Comparison of ENCODE assay signal across 8 mouse cellular contexts in genomic region chr10:95265576-95265975, GRCm38 (mm10). TPM values are rescaled to one million over a fixed set of nuclear protein-coding genes. Genes with fewer than 3 reads are reported as not detected.
DNase-seq lines count a peak whose midpoint lies in the region; ATAC-seq and TF ChIP-seq lines count a peak whose summit lies in the region.
"Had no signal": no experiment of that assay in that cellular context is flagged by ENCODE, and none has a peak within 500 bp of the region (broad histone marks: within the 10 kb centered on the region; RNA-seq: fewer than 3 reads in every experiment).

No protein-coding gene starts in this region.

- H3K27me3 ChIP-seq in MEL (ENCODE audit: control insufficient read depth in 1 of 2, insufficient read depth in 2 of 2, low read length in 2 of 2), result no peaks in the 10 kb centered on the region
- peaks cover 21% of the 10 kb centered on the region; the same call in 1 of the 2 replicates for H3K27me3 ChIP-seq in embryonic facial prominence, embryonic 13.5 days
- peaks cover 21% of the 10 kb centered on the region for H3K27me3 ChIP-seq in liver, embryonic 16.5 days (ENCODE audit: control insufficient read depth, insufficient read depth, low read depth, low read length)

- TF ChIP-seq RAD21 in MEL (IDR thresholded peaks at IDR 0.05; ENCODE audit: low read depth, low read length), result no peak

- H3K9me3 ChIP-seq in MEL (replicated peaks; ENCODE audit: insufficient read depth, low read length), result no peaks in the 10 kb centered on the region
- H3K9me3 ChIP-seq in embryonic facial prominence, embryonic 13.5 days, result no peaks in the 10 kb centered on the region
- no peaks in the 10 kb centered on the region for H3K9me3 ChIP-seq in liver, embryonic 16.5 days (replicated peaks; ENCODE audit: control insufficient read depth, low read length)

- TF ChIP-seq POLR2A in MEL (IDR thresholded peaks at IDR 0.05; ENCODE audit: control insufficient read depth in 1 of 2, insufficient read depth in 1 of 2, low read depth in 1 of 2, low read length in 2 of 2, poor library complexity in 1 of 2), result no peak

- no peak overlapping the region for H3K9ac ChIP-seq in MEL (ENCODE audit: control insufficient read depth, low read depth, low read length, poor library complexity, severe bottlenecking)
- H3K9ac ChIP-seq in embryonic facial prominence, embryonic 13.5 days, result 0 out of 2 replicates have a peak overlapping the region, but pooled peaks have one; percentile 76
- no peak overlapping the region for H3K9ac ChIP-seq in liver, embryonic 16.5 days (ENCODE audit: low read depth, low read length)

- no peak for TF ChIP-seq CTCF in layer of hippocampus, adult 2 months (conservative IDR thresholded peaks at IDR 0.05)
- TF ChIP-seq CTCF in MEL (IDR thresholded peaks at IDR 0.05 in 2 of 3, conservative IDR thresholded peaks at IDR 0.05 in 1 of 3; ENCODE audit: control insufficient read depth in 1 of 3, insufficient read depth in 1 of 3, low read depth in 2 of 3, low read length in 3 of 3, poor library complexity in 1 of 3, severe bottlenecking in 1 of 3), result no peak

- H3K4me3 ChIP-seq in layer of hippocampus, adult 2 months, result no peak overlapping the region; the same call in 1 of the 2 replicates
- H3K4me3 ChIP-seq in MEL (ENCODE audit: control insufficient read depth in 1 of 2, insufficient read depth in 1 of 2, low read depth in 2 of 2, low read length in 2 of 2), result peak overlapping the region; percentile 57 to 71
- H3K4me3 ChIP-seq in embryonic facial prominence, embryonic 13.5 days, result no peak overlapping the region
- H3K4me3 ChIP-seq in liver, embryonic 16.5 days (ENCODE audit: low read depth, low read length), result peak overlapping the region; percentile 54

- peak overlapping the region; percentile 86 for H3K4me2 ChIP-seq in embryonic facial prominence, embryonic 13.5 days
- peak overlapping the region; percentile 62 for H3K4me2 ChIP-seq in liver, embryonic 16.5 days (ENCODE audit: low read depth, low read length)

- peak overlapping the region; percentile 79 for H3K27ac ChIP-seq in layer of hippocampus, adult 2 months
- H3K27ac ChIP-seq in MEL (ENCODE audit: control insufficient read depth, low read depth, low read length), result no peak overlapping the region
- peak overlapping the region; percentile 33; the same call in 1 of the 2 replicates for H3K27ac ChIP-seq in embryonic facial prominence, embryonic 13.5 days
- no peak overlapping the region for H3K27ac ChIP-seq in liver, embryonic 16.5 days (ENCODE audit: low read length)

- DNase-seq in layer of hippocampus, adult 2 months (ENCODE audit: low spot score in 2 of 2), result no peak
- DNase-seq in layer of hippocampus, postnatal 14 days (ENCODE audit: low spot score in 2 of 2), result no peak
- DNase-seq in MEL (ENCODE audit: low read depth, low spot score), result no peak
- no peak for DNase-seq in urinary bladder, adult 18-20 months (ENCODE audit: low spot score in 2 of 2)
- no peak for DNase-seq in adrenal gland, adult 2 months
- DNase-seq: kidney, adult 11 months had no signal

- no peak for TF ChIP-seq EP300 in MEL (IDR thresholded peaks at IDR 0.05; ENCODE audit: low read depth in 1 of 2, low read length in 2 of 2)

- WGBS in embryonic facial prominence, embryonic 13.5 days, result 57% methylated on average over 4 of the region's 4 CpGs
- WGBS in liver, embryonic 16.5 days (ENCODE audit: insufficient replicate concordance), result 37% methylated on average over 4 of the region's 4 CpGs

- peaks cover 4 to 7% of the 10 kb centered on the region in 2 experiments; a peak in 3 of 4 replicates for H3K4me1 ChIP-seq in MEL (ENCODE audit: control insufficient read depth in 1 of 2, insufficient read depth in 2 of 2, low read length in 2 of 2)
- H3K4me1 ChIP-seq in embryonic facial prominence, embryonic 13.5 days, result peaks cover 31% of the 10 kb centered on the region
- H3K4me1 ChIP-seq in liver, embryonic 16.5 days (ENCODE audit: control insufficient read depth, low read depth, low read length), result peaks cover 5% of the 10 kb centered on the region

- ATAC-seq in embryonic facial prominence, embryonic 13.5 days (ENCODE audit: insufficient number of reproducible peaks, insufficient read depth, low FRiP score, low TSS enrichment, low read depth), result no peak
- no peak for ATAC-seq in liver, embryonic 16.5 days (ENCODE audit: low read depth)

- no peaks in the 10 kb centered on the region for H3K79me2 ChIP-seq in MEL (ENCODE audit: control insufficient read depth, insufficient read depth, low read length, poor library complexity)

- H3K36me3 ChIP-seq in MEL (ENCODE audit: control insufficient read depth in 1 of 2, insufficient read depth in 2 of 2, low read length in 2 of 2), result peaks cover 0 to 7% of the 10 kb centered on the region in 2 experiments; a peak in 1 of 4 replicates
- H3K36me3 ChIP-seq in embryonic facial prominence, embryonic 13.5 days, result no peaks in the 10 kb centered on the region
- H3K36me3 ChIP-seq in liver, embryonic 16.5 days (ENCODE audit: control insufficient read depth, insufficient read depth), result no peaks in the 10 kb centered on the region

TF ChIP-seq in MEL, 35 proteins besides CTCF, POLR2A, EP300 and RAD21:
- TF ChIP-seq JUND (IDR thresholded peaks at IDR 0.05; ENCODE audit: low read depth, low read length) (no peak), HCFC1 (IDR thresholded peaks at IDR 0.05; ENCODE audit: low read depth, low read length) (no peak), MYB (IDR thresholded peaks at IDR 0.05; ENCODE audit: low read depth, low read length) (no peak), MAX (IDR thresholded peaks at IDR 0.05; ENCODE audit: low read length) (no peak), SIN3A (IDR thresholded peaks at IDR 0.05; ENCODE audit: low read length) (no peak), NELFE (IDR thresholded peaks at IDR 0.05; ENCODE audit: low read depth, low read length) (no peak), ETS1 (IDR thresholded peaks at IDR 0.05; ENCODE audit: low read depth, low read length) (no peak), CHD2 (IDR thresholded peaks at IDR 0.05; ENCODE audit: low read length) (no peak), MEF2A (IDR thresholded peaks at IDR 0.05; ENCODE audit: extremely low read depth, insufficient replicate concordance, low read depth, low read length, poor library complexity, severe bottlenecking) (no peak), E2F4 (IDR thresholded peaks at IDR 0.05; ENCODE audit: borderline replicate concordance, low read depth, low read length) (no peak), KAT2A (conservative IDR thresholded peaks at IDR 0.05; ENCODE audit: low read depth, low read length) (no peak)

RNA-seq across cellular contexts. Expression of gene Cradd, which starts 58.4 kb away (rescaled TPM):
- 1 to 10 TPM; 5.6 to 7.2 TPM for total RNA-seq in layer of hippocampus, adult 2 months (2021)
- total RNA-seq in layer of hippocampus, postnatal 14 days (2021), result 1 to 10 TPM; 6.6 TPM
- total RNA-seq in MEL (2012; rRNA removed), result 1.9 and 2.5 TPM in 2 replicates
- 1 to 10 TPM in 1 of 2 experiments, not detected in 1; 9.0 TPM for polyA plus RNA-seq in MEL (2012; ENCODE audit: insufficient read depth in 1 of 2, insufficient read length in 2 of 2, low read depth in 1 of 2, low replicate concordance in 2 of 2, missing spikeins in 1 of 2)
- polyA plus RNA-seq in embryonic facial prominence, embryonic 13.5 days (2015; fragmentation: Nextera tagmentation; extraction: Ambion mirVana), result 10.4 and 10.7 TPM in 2 replicates
- 4.2 and 4.4 TPM in 2 replicates for polyA plus RNA-seq in liver, embryonic 16.5 days (2015; fragmentation: Nextera tagmentation; extraction: Ambion mirVana)
- total RNA-seq in adrenal gland, adult 2 months (2021), result 10 to 100 TPM; 12.7 to 13.1 TPM
- 31.1 and 32.5 TPM in 2 replicates for polyA plus RNA-seq in adrenal gland, adult 2 months (2012; rRNA removed)

Comparison
In these comparisons a context has a peak if more than half of its experiments do, and no peak if none do; other contexts are left out.
1. H3K27ac ChIP-seq: peak in layer of hippocampus, adult 2 months (single experiment) and embryonic facial prominence, embryonic 13.5 days (single experiment); none in MEL (single experiment) and liver, embryonic 16.5 days (single experiment).
2. H3K4me3 ChIP-seq: peak in MEL (2 of 2) and liver, embryonic 16.5 days (single experiment); none in layer of hippocampus, adult 2 months (single experiment) and embryonic facial prominence, embryonic 13.5 days (single experiment).